Mouse (Mus musculus) thymus, adult 2 months (tissue): Measurements from ENCODE around the gene Hdlbp.

ENCODE experiments used
- CTCF ChIP-seq: fragments of 200-500 bp; IDR thresholded peaks from 2 replicates; pipeline ENCODE4 v1.5.1; 2012; ENCODE audit warnings: mild to moderate bottlenecking, control low read depth, low read length, moderate library complexity, borderline replicate concordance; ENCODE audit not compliant: control insufficient read depth, poor library complexity, insufficient read depth; ENCODE audit errors: extremely low read depth
- POLR2A ChIP-seq: fragments of 200-500 bp; IDR thresholded peaks from 2 replicates; pipeline ENCODE4 v1.6.1; 2012; ENCODE audit warnings: mild to moderate bottlenecking, low read length, control low read depth, moderate library complexity; ENCODE audit not compliant: control insufficient read depth, poor library complexity, insufficient read depth; ENCODE audit errors: extremely low read depth

GRCm38 (mm10) chr1:93439321-93439720 lies 39.3 kb downstream of the Hdlbp start:
- TF ChIP-seq POLR2A (no peak), CTCF (no peak)
